Mouse (Mus musculus) myocyte (in vitro differentiated cells): Measurements from ENCODE around the gene Aldh3a1. TPM values are rescaled to one million over a fixed set of nuclear protein-coding genes. Genes with fewer than 3 reads are reported as not detected.
"Not testable (repeated sequence)": the region's sequence is repeated elsewhere in the genome, so short reads cannot be mapped to it uniquely, and the experiment has no call there.

Source experiments
- H3K27me3 ChIP-seq: one replicate; pipeline ENCODE4 v1.6.1; 2011; ENCODE audit not compliant: control insufficient read depth, insufficient read depth, insufficient read length
- H3K36me3 ChIP-seq: one replicate; pipeline ENCODE4 v1.6.1; 2011; ENCODE audit not compliant: control insufficient read depth, insufficient read depth
- H3K4me2 ChIP-seq: one replicate; pipeline ENCODE4 v1.6.1; 2011; ENCODE audit warnings: low read depth, control low read depth
- H3K4me3 ChIP-seq: one replicate; pipeline ENCODE4 v1.5.1; 2011; ENCODE audit warnings: mild to moderate bottlenecking, control low read depth, moderate library complexity
- H3K79me2 ChIP-seq: one replicate; pipeline ENCODE4 v1.6.1; 2011; ENCODE audit not compliant: control insufficient read depth, insufficient read depth
- H3ac ChIP-seq: one replicate; pipeline ENCODE4 v1.6.1; 2011; ENCODE audit not compliant: control insufficient read depth, insufficient read length
- CEBPB ChIP-seq: IDR thresholded peaks from 2 replicates; pipeline ENCODE4 v1.6.1; 2011; ENCODE audit warnings: mild to moderate bottlenecking, moderate library complexity; ENCODE audit not compliant: poor library complexity, insufficient read depth, severe bottlenecking
- E2F4 ChIP-seq: IDR thresholded peaks from one replicate; pipeline ENCODE4 v1.6.1; 2011; ENCODE audit warnings: mild to moderate bottlenecking, control low read depth, moderate library complexity; ENCODE audit not compliant: insufficient read depth
- MAX ChIP-seq: IDR thresholded peaks from one replicate; pipeline ENCODE4 v1.6.1; 2011; ENCODE audit warnings: low read depth, mild to moderate bottlenecking, control low read depth
- MYOD1 ChIP-seq, 3 experiments: IDR thresholded peaks; one replicate each; pipeline ENCODE4 v1.6.1; 2011; ENCODE audit warnings: control low read depth in 2 of 3, low read depth in 2 of 3, mild to moderate bottlenecking in 2 of 3, moderate library complexity in 1 of 3; ENCODE audit not compliant: insufficient read length in 2 of 3, control insufficient read depth in 1 of 3
- MYOG ChIP-seq, 3 experiments: IDR thresholded peaks; one replicate each; pipeline ENCODE4 v1.6.1; 2011; ENCODE audit warnings: control low read depth in 2 of 3, low read depth in 2 of 3, mild to moderate bottlenecking in 2 of 3; ENCODE audit not compliant: insufficient read length in 2 of 3, control insufficient read depth in 1 of 3, insufficient read depth in 1 of 3
- POLR2A ChIP-seq: IDR thresholded peaks from one replicate; pipeline ENCODE4 v1.6.1; 2011; ENCODE audit warnings: low read depth, mild to moderate bottlenecking, control low read depth, moderate library complexity; ENCODE audit not compliant: insufficient read length
- POLR2AphosphoS2 ChIP-seq: IDR thresholded peaks from one replicate; pipeline ENCODE4 v1.6.1; 2011; ENCODE audit warnings: low read depth, control low read depth; ENCODE audit not compliant: insufficient read length
- REST ChIP-seq: IDR thresholded peaks from one replicate; pipeline ENCODE4 v1.6.1; 2011; ENCODE audit warnings: mild to moderate bottlenecking, control low read depth, moderate library complexity; ENCODE audit not compliant: insufficient read depth, insufficient read length
- SRF ChIP-seq: IDR thresholded peaks from one replicate; pipeline ENCODE4 v1.6.1; 2011; ENCODE audit warnings: low read depth; ENCODE audit not compliant: control insufficient read depth, insufficient read length
- TCF12 ChIP-seq: IDR thresholded peaks from one replicate; pipeline ENCODE4 v1.6.1; 2011; ENCODE audit warnings: mild to moderate bottlenecking, control low read depth; ENCODE audit not compliant: poor library complexity, insufficient read depth, severe bottlenecking
- TCF3 ChIP-seq: IDR thresholded peaks from one replicate; pipeline ENCODE4 v1.6.1; 2011; ENCODE audit warnings: low read depth, control low read depth; ENCODE audit not compliant: insufficient read length
- USF1 ChIP-seq: IDR thresholded peaks from one replicate; pipeline ENCODE4 v1.6.1; 2011; ENCODE audit warnings: low read depth, mild to moderate bottlenecking, control low read depth, moderate library complexity
- polyA plus RNA-seq: library from polyadenylated mRNA; unstranded; fragments of >200 nt; fragmentation: generic; extraction: Trizol; gene quantifications from one replicate; pipeline ENCODE4 v1.2.1, GENCODE M21; 2012; ENCODE audit warnings: missing spikeins

Gene Aldh3a1
- polyA plus RNA-seq, 1 experiment, result 4.2 TPM

- H3ac ChIP-seq, result no peak overlapping the region
These were observed 25.7 kb upstream of the Aldh3a1 start for GRCm38 (mm10) chr11:61181624-61182023.

DNA sequence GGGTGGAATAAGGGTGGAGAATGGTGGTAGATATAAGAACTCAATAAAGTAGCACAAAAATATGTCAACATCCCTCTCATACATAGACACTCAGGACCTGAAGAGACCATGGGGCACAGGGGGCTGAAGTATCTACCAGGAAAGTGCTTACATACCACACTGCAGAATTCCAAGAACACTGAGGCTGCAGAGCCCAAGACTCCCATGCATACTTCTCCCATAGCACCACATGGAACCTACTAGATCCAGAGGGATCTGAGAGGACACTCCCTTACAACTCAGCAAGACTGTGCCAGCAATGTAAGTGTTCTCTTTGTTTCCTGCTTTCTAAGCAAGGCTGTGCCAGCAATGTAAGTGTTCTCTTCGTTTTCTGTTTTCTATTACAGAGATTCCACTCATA is 23.5 kb upstream of the Aldh3a1 start:
- H3K4me2 ChIP-seq, result no peak overlapping the region
- H3K79me2 ChIP-seq, result no peaks in the 10 kb centered on the region
- no peaks in the 10 kb centered on the region for H3K36me3 ChIP-seq
- H3K27me3 ChIP-seq, result no peaks in the 10 kb centered on the region
- no peak overlapping the region for H3K4me3 ChIP-seq
- TF ChIP-seq POLR2AphosphoS2, result no peak
- no peak for TF ChIP-seq E2F4
- no peak overlapping the region for H3ac ChIP-seq

More at GRCm38 (mm10) chr11:61181624-61182023, 25.7 kb upstream of the Aldh3a1 start:
- no peak for TF ChIP-seq SRF
- no peak for TF ChIP-seq CEBPB
- TF ChIP-seq POLR2A, result no peak
- no peak for TF ChIP-seq E2F4
- TF ChIP-seq TCF3, result no peak
- TF ChIP-seq MYOG (IDR thresholded peaks at IDR 0.05; ENCODE audit: control insufficient read depth in 1 of 3, insufficient read depth in 1 of 3, insufficient read length in 2 of 3, low read depth in 2 of 3), result no peak
- TF ChIP-seq MYOD1 (IDR thresholded peaks at IDR 0.05; ENCODE audit: control insufficient read depth in 1 of 3, insufficient read length in 2 of 3, low read depth in 2 of 3), result no peak
- TF ChIP-seq MAX, result no peak
- Histone ChIP-seq H3K4me2 (no peak overlapping the region), H3K27me3 (no peaks in the 10 kb centered on the region), H3K79me2 (no peaks in the 10 kb centered on the region), H3K4me3 (no peak overlapping the region), H3K36me3 (no peaks in the 10 kb centered on the region)

DNA sequence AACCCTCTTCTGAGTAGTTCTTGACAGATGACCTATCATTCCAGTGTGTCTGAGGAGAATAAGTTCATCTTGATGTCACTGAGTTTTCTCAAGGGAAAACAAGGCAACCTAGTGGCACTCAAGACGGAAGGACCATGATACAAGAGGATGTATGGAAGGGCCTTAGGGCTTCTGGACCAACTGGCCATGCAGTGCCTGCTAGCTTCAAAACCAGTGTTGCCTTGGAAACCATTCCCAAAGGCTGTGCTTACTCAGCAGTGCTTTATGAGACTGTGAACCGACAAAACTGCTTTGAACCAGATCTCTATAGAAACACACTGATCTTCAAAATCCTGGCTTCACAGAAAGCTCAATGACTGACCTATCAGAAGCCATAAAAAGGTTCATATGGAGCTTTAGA is 16.6 kb upstream of the Aldh3a1 start:
- H3K79me2 ChIP-seq, result no peaks in the 10 kb centered on the region
- H3ac ChIP-seq, result no peak overlapping the region
- no peak overlapping the region for H3K4me3 ChIP-seq
- H3K36me3 ChIP-seq, result no peaks in the 10 kb centered on the region
- TF ChIP-seq MYOG (IDR thresholded peaks at IDR 0.05; ENCODE audit: control insufficient read depth in 1 of 3, insufficient read depth in 1 of 3, insufficient read length in 2 of 3, low read depth in 2 of 3) (no peak), E2F4 (no peak), REST (no peak), POLR2AphosphoS2 (no peak), USF1 (no peak), POLR2A (no peak), MAX (no peak), MYOD1 (IDR thresholded peaks at IDR 0.05; ENCODE audit: control insufficient read depth in 1 of 3, insufficient read length in 2 of 3, low read depth in 2 of 3) (no peak), SRF (no peak)
- H3K4me2 ChIP-seq, result no peak overlapping the region
- no peaks in the 10 kb centered on the region for H3K27me3 ChIP-seq

DNA sequence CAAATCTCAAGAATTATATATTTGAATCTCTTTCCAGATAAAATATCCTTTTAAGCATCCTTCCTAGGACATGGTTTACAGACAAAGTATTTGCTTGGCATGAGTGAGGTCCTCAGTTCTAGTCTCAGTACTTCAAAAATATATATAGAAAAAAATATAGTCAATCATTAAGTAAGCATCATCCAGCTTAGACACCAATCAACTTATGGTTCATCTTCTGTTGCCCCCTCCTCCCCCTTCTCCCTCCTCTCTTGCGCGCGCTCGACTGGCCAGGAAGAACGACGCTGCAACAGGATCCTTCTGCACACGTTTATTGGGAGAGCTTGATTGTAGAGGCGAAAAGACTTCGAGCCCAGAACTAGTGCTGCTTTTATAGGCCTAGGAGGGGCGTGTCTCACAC is 15.2 kb upstream of the Aldh3a1 start:
- H3K36me3 ChIP-seq, H3K79me2 ChIP-seq, H3K4me2 ChIP-seq, H3K4me3 ChIP-seq, H3ac ChIP-seq, H3K27me3 ChIP-seq: not testable (repeated sequence)

GRCm38 (mm10) chr11:61192779-61193178 is 14.6 kb upstream of the Aldh3a1 start:
- Histone ChIP-seq H3K4me2 (no peak overlapping the region), H3ac (no peak overlapping the region), H3K36me3 (no peaks in the 10 kb centered on the region), H3K4me3 (no peak overlapping the region), H3K79me2 (no peaks in the 10 kb centered on the region), H3K27me3 (no peaks in the 10 kb centered on the region)
- no peak for TF ChIP-seq USF1
- TF ChIP-seq MYOD1 (IDR thresholded peaks at IDR 0.05; ENCODE audit: control insufficient read depth in 1 of 3, insufficient read length in 2 of 3, low read depth in 2 of 3), result no peak
- TF ChIP-seq POLR2A, result no peak
- TF ChIP-seq E2F4, result no peak
- no peak for TF ChIP-seq TCF12
- TF ChIP-seq CEBPB, result no peak
- TF ChIP-seq REST, result no peak
- no peak for TF ChIP-seq MYOG (IDR thresholded peaks at IDR 0.05; ENCODE audit: control insufficient read depth in 1 of 3, insufficient read depth in 1 of 3, insufficient read length in 2 of 3, low read depth in 2 of 3)
- TF ChIP-seq SRF, result no peak
- TF ChIP-seq TCF3, result no peak
- no peak for TF ChIP-seq MAX
- no peak for TF ChIP-seq POLR2AphosphoS2

DNA sequence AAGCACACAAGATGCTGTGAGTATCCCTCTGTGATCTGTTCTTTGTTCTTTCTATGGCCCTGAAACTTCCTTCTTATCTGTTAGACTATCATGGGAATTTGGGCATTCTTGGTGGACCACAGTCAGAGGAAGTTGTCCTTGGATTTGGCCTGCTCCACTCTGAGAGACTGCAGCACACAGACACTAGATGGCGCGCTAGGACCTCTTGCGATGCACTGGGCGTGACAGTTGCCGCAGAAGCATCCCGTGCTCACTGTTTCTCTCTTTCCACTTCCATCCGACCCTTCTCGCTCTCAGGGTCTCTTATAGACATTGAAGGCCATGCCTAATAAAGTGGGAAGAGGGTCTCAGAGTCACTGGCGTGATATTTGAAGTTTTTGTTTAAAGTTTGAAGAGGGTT is 13.9 kb upstream of the Aldh3a1 start:
- Histone ChIP-seq H3K36me3 (no peaks in the 10 kb centered on the region), H3K4me2 (no peak overlapping the region), H3ac (no peak overlapping the region), H3K27me3 (no peaks in the 10 kb centered on the region), H3K4me3 (no peak overlapping the region), H3K79me2 (no peaks in the 10 kb centered on the region)
- TF ChIP-seq MYOG (IDR thresholded peaks at IDR 0.05; ENCODE audit: control insufficient read depth in 1 of 3, insufficient read depth in 1 of 3, insufficient read length in 2 of 3, low read depth in 2 of 3) (peak in 1 of 3 experiments; percentile 41), REST (no peak)
